Mouse (Mus musculus) liver, embryonic 15.5 days (tissue): ENCODE measurements around the gene Serp2. TPM values are rescaled to one million over a fixed set of nuclear protein-coding genes. Genes with fewer than 3 reads are reported as not detected.
A peak's percentile ranks its signal among the peaks of the same experiment; 100 is the strongest.

Experiments used
- ATAC-seq: fragments of 200-750 bp; cut with Nextera tagmentation; 2 replicates; pipeline ENCODE4 v1.8.0; 2017; ENCODE audit warnings: moderate number of reproducible peaks, mild to moderate bottlenecking, moderate library complexity; ENCODE audit not compliant: insufficient read depth
- H3K27ac ChIP-seq: fragments of 300-500 bp; sonication (generic); replicated peaks from 2 replicates; pipeline ENCODE4 v1.5.1; 2015; ENCODE audit warnings: mild to moderate bottlenecking, inconsistent platforms
- H3K27me3 ChIP-seq: fragments of 300-500 bp; sonication (generic); 2 replicates; pipeline ENCODE4 v1.6.1; 2015; ENCODE audit warnings: mild to moderate bottlenecking, inconsistent platforms
- H3K36me3 ChIP-seq: fragments of 300-500 bp; sonication (generic); replicated peaks from 2 replicates; pipeline ENCODE4 v1.6.1; 2015; ENCODE audit warnings: moderate library complexity, mild to moderate bottlenecking, inconsistent platforms
- H3K4me1 ChIP-seq: fragments of 300-500 bp; sonication (generic); replicated peaks from 2 replicates; pipeline ENCODE4 v1.6.1; 2015; ENCODE audit warnings: inconsistent platforms
- H3K4me2 ChIP-seq: fragments of 300-500 bp; sonication (generic); 2 replicates; pipeline ENCODE4 v1.6.1; 2015; ENCODE audit warnings: moderate library complexity, mild to moderate bottlenecking, inconsistent platforms
- H3K4me3 ChIP-seq: fragments of 300-500 bp; sonication (generic); replicated peaks from 2 replicates; pipeline ENCODE4 v1.5.1; 2015; ENCODE audit warnings: mild to moderate bottlenecking, inconsistent platforms
- H3K9ac ChIP-seq: fragments of 300-500 bp; sonication (generic); 2 replicates; pipeline ENCODE4 v1.6.1; 2015; ENCODE audit warnings: moderate library complexity, mild to moderate bottlenecking, inconsistent platforms
- H3K9me3 ChIP-seq: fragments of 300-500 bp; sonication (generic); replicated peaks from 2 replicates; pipeline ENCODE4 v1.6.1; 2016; ENCODE audit warnings: inconsistent platforms
- WGBS: fragments of 180-500 bp; shearing (Covaris S2); methylation state at CpG from one replicate; pipeline ENCODE4 v1.1.7; 2015; ENCODE audit warnings: mixed read lengths; ENCODE audit not compliant: insufficient replicate concordance; 5-methylcytosine and 5-hydroxymethylcytosine counted together
- polyA plus RNA-seq: library from polyadenylated mRNA; unstranded; fragments of >200 nt; fragmentation: Nextera tagmentation; extraction: Ambion mirVana; gene quantifications from 2 replicates; pipeline ENCODE4 v1.2.1, GENCODE M21; 2015

Serp2 gene
- 0.83 and 1.0 TPM in 2 replicates for polyA plus RNA-seq

DNA sequence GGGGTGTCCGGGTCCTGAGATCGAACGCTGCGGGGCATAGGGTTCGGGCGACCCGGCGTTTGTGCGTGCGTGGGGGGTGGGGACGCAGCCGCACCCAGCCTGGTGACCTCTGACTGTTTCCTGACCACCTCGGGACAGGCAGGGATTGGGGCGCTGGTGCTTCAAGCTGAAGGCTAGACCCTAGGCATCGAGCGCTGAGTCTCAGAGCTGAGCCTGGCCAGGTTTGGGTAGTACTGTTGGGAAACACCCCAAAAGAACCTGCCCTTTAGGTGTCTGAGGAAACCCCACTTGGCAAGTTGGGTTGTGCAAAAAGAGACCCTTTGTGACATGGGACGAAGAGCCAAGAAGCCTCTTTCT, at the start of gene Serp2:
Gene Serp2, minus strand, starts transcription at position 38 of the 357 bp plus-strand sequence.
- ATAC-seq: peak; percentile 19; the same call in 1 of the 2 replicates
- Histone ChIP-seq H3K9ac (peak within 1 kb of the TSS; percentile 50), H3K4me2 (peak within 1 kb of the TSS; percentile 88), H3K36me3 (no peaks in the 10 kb centered on the region), H3K27me3 (peaks cover 60% of the 10 kb centered on the region), H3K4me3 (peak within 1 kb of the TSS; percentile 62), H3K9me3 (no peaks in the 10 kb centered on the region), H3K4me1 (peaks cover 43% of the 10 kb centered on the region), H3K27ac (no peak within 1 kb of the TSS)
- WGBS: 9% methylated on average over 17 of the region's 17 CpGs

DNA sequence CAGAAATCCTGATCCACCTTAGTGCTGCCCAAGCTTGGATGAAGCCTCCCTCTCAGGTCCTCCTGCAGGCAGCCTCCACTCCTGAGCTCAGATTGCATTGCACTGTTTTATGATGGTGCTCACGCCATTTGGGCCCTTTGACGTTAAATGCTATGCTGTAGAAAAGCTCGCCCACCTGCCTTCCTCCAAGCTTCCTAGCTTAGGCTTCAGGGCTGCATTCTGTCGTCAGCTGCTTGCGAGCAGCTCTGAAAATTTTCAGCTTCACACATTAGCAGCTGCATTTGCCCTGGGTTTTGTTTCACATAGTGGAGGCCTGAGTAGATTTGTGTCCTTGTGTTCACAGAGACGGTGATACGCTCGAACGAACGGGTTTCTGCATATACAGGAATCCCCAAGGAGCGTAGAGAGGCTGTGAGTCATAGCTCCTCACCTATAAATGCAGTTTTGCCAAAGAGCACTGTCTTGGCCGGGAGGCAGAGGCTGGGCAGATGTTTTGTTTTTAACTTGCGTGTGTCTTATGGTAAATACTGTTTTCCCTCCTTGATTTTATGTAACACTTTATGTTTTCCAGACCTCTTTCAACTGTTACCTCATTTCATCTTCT, 49.3 kb upstream of the Serp2 start:
- Histone ChIP-seq H3K27me3 (no peaks in the 10 kb centered on the region), H3K36me3 (no peaks in the 10 kb centered on the region), H3K9ac (no peak overlapping the region), H3K27ac (no peak overlapping the region), H3K4me2 (no peak overlapping the region), H3K9me3 (no peaks in the 10 kb centered on the region), H3K4me1 (peaks cover 4% of the 10 kb centered on the region; the same call in 1 of the 2 replicates), H3K4me3 (no peak overlapping the region)
- WGBS: 76% methylated on average over 13 of the region's 13 CpGs
- ATAC-seq: no peak

DNA sequence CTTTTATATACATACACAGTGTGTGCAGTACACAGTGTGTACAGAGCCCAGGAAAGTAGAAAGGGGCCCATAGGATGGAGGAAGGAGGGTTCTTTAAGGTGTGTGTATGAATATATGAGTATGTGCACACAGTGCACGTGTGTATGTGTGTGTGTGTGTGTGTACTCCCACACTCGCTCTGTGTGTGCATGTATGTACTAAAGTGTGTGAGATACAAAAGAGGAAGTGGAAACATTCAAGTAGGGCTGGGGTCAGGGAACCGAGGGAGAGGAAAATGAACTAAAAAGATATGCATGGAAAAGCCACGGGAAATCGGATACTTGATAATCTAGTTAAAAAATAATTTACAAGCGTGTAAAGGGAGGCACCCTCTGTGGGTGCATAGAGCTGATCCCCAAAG, 47.3 kb upstream of the Serp2 start:
- H3K4me1 ChIP-seq: peaks cover 8% of the 10 kb centered on the region
- 36% methylated on average over 6 of the region's 6 CpGs for WGBS

DNA sequence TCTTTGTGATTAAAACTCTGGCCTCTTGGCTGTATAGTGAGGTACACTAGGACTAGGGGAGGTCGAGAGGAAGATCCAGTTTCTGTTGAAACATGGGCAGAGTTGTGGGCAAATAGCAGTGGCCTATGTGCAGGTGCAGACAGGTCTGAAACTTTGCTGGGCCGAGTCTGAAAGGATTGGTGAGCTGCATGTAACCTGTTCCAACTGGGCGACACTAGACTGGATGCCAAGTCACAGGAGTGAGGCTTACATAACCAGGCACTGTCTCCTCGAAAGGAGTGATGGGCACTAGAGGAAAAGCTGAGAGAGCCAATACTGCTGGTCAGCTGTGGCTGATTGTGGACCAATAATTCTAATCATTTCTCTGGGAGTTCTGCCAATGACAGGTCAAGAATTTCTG, 45.0 kb upstream of the Serp2 start:
- H3K9me3 ChIP-seq: no peaks in the 10 kb centered on the region
- no peak for ATAC-seq
- H3K4me3 ChIP-seq: no peak overlapping the region
- H3K4me2 ChIP-seq: no peak overlapping the region
- no peak overlapping the region for H3K9ac ChIP-seq
- H3K27me3 ChIP-seq: no peaks in the 10 kb centered on the region
- peaks cover 22% of the 10 kb centered on the region for H3K4me1 ChIP-seq
- no peaks in the 10 kb centered on the region for H3K36me3 ChIP-seq
- 53% methylated on average over 4 of the region's 4 CpGs for WGBS
- no peak overlapping the region for H3K27ac ChIP-seq

More for the DNA sequence above, 47.3 kb upstream of the Serp2 start:
- no peak overlapping the region for H3K27ac ChIP-seq
- no peaks in the 10 kb centered on the region for H3K27me3 ChIP-seq
- no peaks in the 10 kb centered on the region for H3K36me3 ChIP-seq
- H3K9me3 ChIP-seq: no peaks in the 10 kb centered on the region
- no peak for ATAC-seq
- H3K4me2 ChIP-seq: no peak overlapping the region
- no peak overlapping the region for H3K9ac ChIP-seq
- H3K4me3 ChIP-seq: no peak overlapping the region

DNA sequence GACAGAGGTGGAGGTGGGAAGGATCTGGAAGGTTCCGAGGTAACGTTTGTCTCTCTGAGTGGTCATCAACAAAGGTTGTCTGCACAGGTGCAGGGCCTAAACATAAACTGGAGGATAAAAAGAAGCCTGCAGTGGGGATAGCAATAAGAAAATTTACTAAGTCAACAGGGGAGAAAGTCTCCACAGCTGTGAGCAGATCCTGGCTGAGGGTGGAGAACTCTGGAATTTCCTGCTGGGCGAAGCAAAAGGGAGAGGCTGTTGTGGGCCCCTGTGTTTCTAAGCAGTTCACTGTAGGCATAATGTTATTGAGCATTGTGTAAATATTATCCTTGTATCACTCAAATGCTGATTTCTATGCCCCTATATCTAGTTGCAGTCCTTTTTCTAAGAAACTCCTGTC, 43.7 kb upstream of the Serp2 start:
- H3K4me2 ChIP-seq: no peak overlapping the region
- H3K27me3 ChIP-seq: no peaks in the 10 kb centered on the region

DNA sequence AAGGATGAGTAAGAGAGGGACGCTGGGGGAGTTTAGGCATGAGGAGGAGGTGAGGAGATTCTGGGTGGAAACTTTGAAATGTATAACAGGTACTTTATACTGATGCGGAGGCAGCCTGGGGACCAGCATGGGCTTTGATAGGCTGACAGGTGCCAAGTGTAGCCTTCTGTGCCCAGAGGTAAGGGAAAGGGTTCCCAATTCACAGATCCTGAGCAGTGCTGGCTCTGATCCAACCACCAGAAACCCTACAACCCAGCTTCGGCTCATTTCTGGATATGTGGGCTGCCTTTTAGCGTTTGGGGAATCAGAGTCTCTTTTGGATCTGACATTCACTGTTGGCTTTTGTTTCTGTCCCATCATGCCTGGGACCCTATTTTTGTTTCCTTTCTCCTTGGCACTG, 43.0 kb upstream of the Serp2 start:
- Histone ChIP-seq H3K4me1 (peaks cover 28% of the 10 kb centered on the region), H3K27me3 (no peaks in the 10 kb centered on the region), H3K4me2 (no peak overlapping the region), H3K27ac (no peak overlapping the region), H3K9ac (no peak overlapping the region), H3K36me3 (no peaks in the 10 kb centered on the region), H3K9me3 (no peaks in the 10 kb centered on the region), H3K4me3 (no peak overlapping the region)
- WGBS: 63% methylated on average over 4 of the region's 4 CpGs
- ATAC-seq: no peak

More for the DNA sequence above, 43.7 kb upstream of the Serp2 start:
- Histone ChIP-seq H3K9ac (no peak overlapping the region), H3K36me3 (no peaks in the 10 kb centered on the region), H3K9me3 (no peaks in the 10 kb centered on the region), H3K27ac (no peak overlapping the region), H3K4me3 (no peak overlapping the region), H3K4me1 (peaks cover 23% of the 10 kb centered on the region)
- no peak for ATAC-seq
- 74% methylated on average over 3 of the region's 3 CpGs for WGBS

DNA sequence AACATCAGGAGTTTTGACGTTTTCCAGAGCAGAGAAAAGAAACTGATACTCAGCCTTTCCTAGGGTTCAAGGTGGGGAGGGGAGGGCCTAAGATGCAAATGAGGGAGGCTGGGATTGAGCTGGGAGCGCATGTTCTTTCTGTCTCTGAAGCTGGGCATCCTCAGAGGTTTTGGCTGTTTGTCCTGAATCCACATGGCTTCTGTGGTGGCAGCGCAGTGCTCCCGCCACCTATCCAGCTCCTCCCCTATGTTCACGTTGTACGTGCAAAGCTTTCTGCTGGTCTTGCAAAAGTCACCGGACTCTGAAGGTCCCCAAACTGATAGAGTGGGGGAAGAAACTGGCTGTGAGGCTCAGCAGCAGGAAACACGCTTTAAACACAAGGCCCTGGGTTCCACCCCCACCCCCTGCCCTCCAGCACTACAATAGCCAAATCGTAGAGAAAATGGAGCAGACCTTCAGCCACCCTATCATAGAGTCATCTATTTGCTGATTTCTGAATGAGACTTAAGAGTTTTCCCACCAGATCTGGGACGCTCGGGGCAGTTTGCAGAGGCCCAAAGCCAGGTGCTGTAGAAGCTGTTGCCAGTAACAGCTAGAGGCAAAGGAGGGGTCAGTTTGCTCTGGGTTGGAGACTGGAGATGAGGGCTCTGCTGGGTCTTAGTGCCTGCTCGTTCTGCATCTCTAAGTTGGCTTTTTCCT, 42.0 kb upstream of the Serp2 start:
- Histone ChIP-seq H3K4me1 (peaks cover 34% of the 10 kb centered on the region), H3K4me2 (peak overlapping the region; percentile 71), H3K4me3 (peak overlapping the region; percentile 28), H3K36me3 (no peaks in the 10 kb centered on the region), H3K27ac (peak overlapping the region; percentile 22; the same call in 1 of the 2 replicates), H3K9me3 (no peaks in the 10 kb centered on the region), H3K9ac (peak overlapping the region; percentile 49), H3K27me3 (no peaks in the 10 kb centered on the region)
- peak; percentile 63 for ATAC-seq
- WGBS: 4% methylated on average over 12 of the region's 12 CpGs

DNA sequence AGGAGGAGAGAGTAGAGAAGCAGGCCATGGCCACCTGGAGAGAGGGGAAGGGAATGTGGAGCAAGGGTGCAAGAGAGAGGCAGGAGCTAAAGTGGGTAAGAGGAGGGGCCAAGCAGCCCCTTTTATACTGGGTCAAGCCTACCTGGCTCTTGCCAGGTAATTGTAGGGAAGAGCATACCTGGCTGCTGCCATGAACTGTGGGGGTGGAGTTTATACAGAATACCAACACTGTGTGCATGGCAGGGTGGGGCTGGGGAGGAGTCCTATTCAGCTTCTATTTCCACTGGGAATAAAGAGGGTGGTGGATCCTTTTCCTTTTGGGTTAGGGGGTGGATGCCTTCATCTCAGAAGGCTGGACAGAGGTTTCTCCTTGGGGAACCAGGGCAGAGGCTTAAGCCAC, 41.1 kb upstream of the Serp2 start:
- Histone ChIP-seq H3K27me3 (no peaks in the 10 kb centered on the region), H3K27ac (no peak overlapping the region), H3K36me3 (no peaks in the 10 kb centered on the region), H3K4me2 (peak overlapping the region; percentile 71), H3K4me3 (no peak overlapping the region), H3K9ac (no peak overlapping the region), H3K9me3 (no peaks in the 10 kb centered on the region), H3K4me1 (peaks cover 34% of the 10 kb centered on the region)
- ATAC-seq: no peak

DNA sequence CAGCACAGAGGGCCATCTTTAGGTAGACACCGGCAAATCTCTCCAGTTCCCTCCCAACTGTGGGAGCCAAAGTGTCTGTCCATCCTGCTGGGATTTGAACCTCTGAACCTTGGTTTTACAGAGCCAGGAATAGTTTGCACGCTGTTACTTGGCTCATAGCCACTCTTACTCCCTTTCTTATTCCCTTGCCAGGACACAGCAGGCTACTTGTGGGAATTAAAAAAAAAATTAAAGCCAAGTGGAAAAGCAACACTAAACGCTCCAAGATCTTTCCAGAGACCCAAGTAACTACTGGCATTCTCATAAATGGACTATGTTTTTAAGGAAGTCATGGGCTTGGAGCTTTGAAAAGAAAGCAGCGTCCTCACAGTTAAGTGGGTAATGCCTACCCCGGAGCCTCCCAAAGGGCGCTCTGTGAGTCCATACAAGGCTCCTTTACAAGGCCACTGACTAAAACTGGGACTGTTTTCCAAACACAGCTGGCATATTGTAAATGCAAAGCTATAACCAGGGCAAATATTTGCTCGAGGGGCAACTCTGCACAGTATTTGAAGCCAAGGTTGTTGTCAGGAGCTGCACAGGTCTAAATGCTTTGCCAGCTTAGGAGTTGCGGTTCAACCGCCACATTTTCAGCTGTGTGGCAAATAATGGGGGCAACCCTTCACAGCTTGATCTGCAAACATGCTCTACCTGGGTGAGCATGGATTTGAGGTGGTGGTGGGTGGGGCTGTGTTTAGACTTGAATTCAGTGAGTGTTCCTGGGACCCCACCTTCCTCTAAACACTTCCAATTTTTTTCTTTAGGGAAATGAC, 38.6 kb upstream of the Serp2 start:
- Histone ChIP-seq H3K9ac (no peak overlapping the region), H3K27me3 (no peaks in the 10 kb centered on the region), H3K4me1 (peaks cover 46% of the 10 kb centered on the region), H3K4me2 (no peak overlapping the region), H3K36me3 (no peaks in the 10 kb centered on the region), H3K9me3 (no peaks in the 10 kb centered on the region), H3K4me3 (no peak overlapping the region), H3K27ac (no peak overlapping the region)
- ATAC-seq: no peak
- WGBS: 72% methylated on average over 9 of the region's 9 CpGs

DNA sequence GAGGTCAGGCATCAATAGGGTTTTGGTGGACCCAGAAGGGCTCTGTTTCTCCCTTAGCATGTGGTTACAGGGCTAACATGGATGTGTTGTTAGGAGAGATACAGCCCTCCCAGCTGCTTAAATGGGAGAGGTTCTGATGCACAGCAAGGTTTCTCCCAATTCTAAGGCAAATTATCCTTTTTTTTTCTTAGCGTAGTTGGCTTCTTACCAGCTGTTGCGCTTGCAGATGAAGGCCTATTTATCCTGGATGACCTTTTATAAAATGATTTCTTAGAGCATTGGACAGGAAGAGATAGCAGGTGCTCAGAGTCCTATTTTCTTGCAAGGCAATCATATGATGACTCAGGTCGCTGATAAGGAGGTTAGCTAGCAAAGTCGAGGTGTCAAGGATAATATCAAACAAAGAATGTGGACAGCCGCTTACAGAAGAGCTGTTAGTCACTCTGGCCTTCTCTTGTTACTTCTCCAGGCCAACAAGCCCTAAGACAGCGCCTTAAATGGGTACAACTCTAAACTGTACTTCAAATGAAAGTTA, 37.7 kb upstream of the Serp2 start:
- no peaks in the 10 kb centered on the region for H3K27me3 ChIP-seq
- 49% methylated on average over 6 of the region's 6 CpGs for WGBS
- no peak overlapping the region for H3K27ac ChIP-seq
- no peak overlapping the region for H3K9ac ChIP-seq
- H3K4me3 ChIP-seq: no peak overlapping the region
- no peaks in the 10 kb centered on the region for H3K9me3 ChIP-seq
- ATAC-seq: no peak
- no peak overlapping the region for H3K4me2 ChIP-seq
- no peaks in the 10 kb centered on the region for H3K36me3 ChIP-seq
- H3K4me1 ChIP-seq: peaks cover 42% of the 10 kb centered on the region

DNA sequence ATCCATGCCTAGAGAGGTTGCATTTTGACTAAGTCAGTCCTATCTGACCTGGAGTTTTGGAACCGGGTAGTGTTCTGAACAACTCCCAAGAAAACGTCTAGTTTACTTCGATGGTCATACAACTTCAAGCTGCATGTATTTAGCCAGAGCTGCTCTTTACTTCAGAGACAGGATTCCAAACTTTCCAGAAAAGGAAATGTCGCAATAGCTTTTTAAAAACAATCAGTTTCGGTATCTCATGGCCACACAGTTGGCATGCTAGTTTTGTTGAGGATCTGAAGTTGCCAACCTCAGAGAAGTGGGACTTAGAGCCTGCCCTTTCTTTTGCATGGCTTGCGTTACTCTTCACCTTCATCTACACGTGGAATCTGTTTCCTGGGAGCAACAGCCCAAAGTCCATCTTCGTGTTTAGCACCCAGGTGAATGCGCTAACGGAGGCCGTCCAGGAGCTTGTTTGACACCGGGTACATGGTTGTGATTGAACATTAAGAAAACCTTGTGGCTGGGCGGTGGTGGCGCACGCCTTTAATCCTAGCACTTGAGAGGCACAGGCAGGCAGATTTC, 37.0 kb upstream of the Serp2 start:
- ATAC-seq: no peak
- WGBS: 70% methylated on average over 15 of the region's 15 CpGs

More for the DNA sequence above, 37.0 kb upstream of the Serp2 start:
- H3K4me1 ChIP-seq: peaks cover 35% of the 10 kb centered on the region
- no peaks in the 10 kb centered on the region for H3K9me3 ChIP-seq
- H3K27me3 ChIP-seq: no peaks in the 10 kb centered on the region
- H3K4me3 ChIP-seq: no peak overlapping the region
- H3K4me2 ChIP-seq: no peak overlapping the region
- H3K9ac ChIP-seq: no peak overlapping the region
- no peaks in the 10 kb centered on the region for H3K36me3 ChIP-seq
- no peak overlapping the region for H3K27ac ChIP-seq
